Mouse (Mus musculus): Measurements from ENCODE around the gene Fahd2a. TPM values are rescaled to one million over a fixed set of nuclear protein-coding genes. Genes with fewer than 3 reads are reported as not detected.

Gene Fahd2a
- polyA plus RNA-seq, 1 experiment, result 16.1 TPM

DNA sequence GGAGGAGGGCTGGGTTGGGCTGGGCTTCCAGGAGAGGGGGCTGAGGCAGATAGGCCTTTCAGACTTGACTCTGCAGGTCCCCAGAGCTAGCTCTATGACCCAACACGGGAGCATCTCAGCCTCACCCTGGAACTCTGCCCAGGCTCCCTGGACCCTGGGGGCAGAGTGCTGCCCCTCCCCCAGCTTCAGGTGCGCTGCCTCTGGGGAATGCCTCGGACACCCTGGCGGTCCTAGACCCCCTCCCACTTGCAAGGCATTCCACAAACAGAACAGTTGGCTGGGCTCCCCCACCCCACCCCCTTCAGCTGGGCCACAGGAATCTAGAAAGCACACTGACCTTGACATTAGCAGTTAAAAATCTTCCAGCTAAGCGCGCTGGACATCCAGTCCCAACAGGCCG, 5.3 kb upstream of the Fahd2a start:
- H3K27ac ChIP-seq (ENCODE audit: insufficient read depth, low read length), result no peak overlapping the region
- no peak overlapping the region for H3K4me3 ChIP-seq (ENCODE audit: low read depth, low read length)
- H3K36me3 ChIP-seq (ENCODE audit: control insufficient read depth, insufficient read depth, low read length, poor library complexity, severe bottlenecking), result no peaks in the 10 kb centered on the region
- H3K9me3 ChIP-seq (replicated peaks; ENCODE audit: control insufficient read depth, insufficient read depth, low read length, poor library complexity, severe bottlenecking), result no peaks in the 10 kb centered on the region
- H3K4me1 ChIP-seq (ENCODE audit: control insufficient read depth, insufficient read depth, low read length), result peaks cover 3% of the 10 kb centered on the region
- no peak overlapping the region for H3K9ac ChIP-seq (ENCODE audit: low read depth, poor library complexity, severe bottlenecking)
- H3K27me3 ChIP-seq (ENCODE audit: control insufficient read depth, insufficient read depth, low read length, poor library complexity, severe bottlenecking), result no peaks in the 10 kb centered on the region
- peak; percentile 47; the same call in 1 of the 2 replicates for TF ChIP-seq EP300 (IDR thresholded peaks at IDR 0.05; ENCODE audit: insufficient read depth, low read depth, low read length)
- no peak for TF ChIP-seq CTCF (IDR thresholded peaks at IDR 0.05; ENCODE audit: low read depth, low read length)
- no peak for TF ChIP-seq POLR2A (IDR thresholded peaks at IDR 0.05; ENCODE audit: insufficient read depth, low read length)

DNA sequence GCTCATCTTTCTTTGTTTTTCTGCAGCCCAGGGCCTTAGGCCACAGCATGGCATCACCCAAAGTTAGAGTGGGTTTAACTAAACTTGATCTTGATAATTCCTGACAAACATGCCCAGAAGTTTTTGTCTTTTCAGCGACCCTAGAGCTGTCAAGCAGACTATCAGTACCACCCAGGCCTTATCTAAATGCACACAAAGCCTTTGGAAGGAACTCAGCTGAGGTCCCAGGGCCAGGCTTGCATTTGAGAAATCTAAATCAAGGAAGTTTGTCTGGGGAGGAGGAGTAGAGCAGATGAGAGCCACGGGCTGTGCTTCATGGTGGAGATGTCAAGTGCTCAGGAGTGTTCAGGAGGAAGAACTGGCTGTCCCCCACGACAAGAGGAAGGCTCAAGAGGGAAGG, 2.5 kb upstream of the Fahd2a start:
- Histone ChIP-seq H3K27ac (ENCODE audit: insufficient read depth, low read length) (no peak overlapping the region), H3K4me1 (ENCODE audit: control insufficient read depth, insufficient read depth, low read length) (peaks cover 3% of the 10 kb centered on the region), H3K27me3 (ENCODE audit: control insufficient read depth, insufficient read depth, low read length, poor library complexity, severe bottlenecking) (no peaks in the 10 kb centered on the region), H3K9ac (ENCODE audit: low read depth, poor library complexity, severe bottlenecking) (no peak overlapping the region), H3K4me3 (ENCODE audit: low read depth, low read length) (no peak overlapping the region), H3K9me3 (replicated peaks; ENCODE audit: control insufficient read depth, insufficient read depth, low read length, poor library complexity, severe bottlenecking) (no peaks in the 10 kb centered on the region), H3K36me3 (ENCODE audit: control insufficient read depth, insufficient read depth, low read length, poor library complexity, severe bottlenecking) (no peaks in the 10 kb centered on the region)
- TF ChIP-seq POLR2A (IDR thresholded peaks at IDR 0.05; ENCODE audit: insufficient read depth, low read length) (no peak), EP300 (IDR thresholded peaks at IDR 0.05; ENCODE audit: insufficient read depth, low read depth, low read length) (no peak), CTCF (IDR thresholded peaks at IDR 0.05; ENCODE audit: low read depth, low read length) (no peak)

DNA sequence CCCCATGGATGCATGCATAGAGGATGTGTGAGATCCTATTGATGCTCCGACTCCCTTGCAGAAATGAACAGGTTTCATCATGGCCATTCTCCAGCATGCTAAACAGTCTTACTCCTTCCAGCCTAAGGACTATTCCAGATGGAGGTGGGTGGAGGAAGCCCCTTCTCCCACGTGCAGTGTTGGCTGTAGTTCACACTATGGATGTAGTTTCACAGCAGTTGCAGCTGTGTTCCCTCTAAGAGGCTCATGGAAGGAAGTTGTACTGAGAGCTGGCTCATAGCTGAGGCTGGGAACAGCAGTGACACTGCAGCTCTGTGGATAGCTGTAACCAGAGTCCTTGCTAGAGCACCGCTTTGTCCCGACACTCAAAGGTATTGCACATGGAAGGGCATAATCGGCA, 6.7 kb downstream of the Fahd2a start:
- H3K4me3 ChIP-seq (ENCODE audit: low read depth, low read length), result no peak overlapping the region
- H3K27ac ChIP-seq (ENCODE audit: insufficient read depth, low read length), result no peak overlapping the region
- no peak for TF ChIP-seq CTCF (IDR thresholded peaks at IDR 0.05; ENCODE audit: low read depth, low read length)
- TF ChIP-seq POLR2A (IDR thresholded peaks at IDR 0.05; ENCODE audit: insufficient read depth, low read length), result no peak
- TF ChIP-seq EP300 (IDR thresholded peaks at IDR 0.05; ENCODE audit: insufficient read depth, low read depth, low read length), result no peak
- no peaks in the 10 kb centered on the region for H3K27me3 ChIP-seq (ENCODE audit: control insufficient read depth, insufficient read depth, low read length, poor library complexity, severe bottlenecking)
- no peaks in the 10 kb centered on the region for H3K4me1 ChIP-seq (ENCODE audit: control insufficient read depth, insufficient read depth, low read length)
- no peaks in the 10 kb centered on the region for H3K36me3 ChIP-seq (ENCODE audit: control insufficient read depth, insufficient read depth, low read length, poor library complexity, severe bottlenecking)
- H3K9me3 ChIP-seq (replicated peaks; ENCODE audit: control insufficient read depth, insufficient read depth, low read length, poor library complexity, severe bottlenecking), result no peaks in the 10 kb centered on the region
- no peak overlapping the region for H3K9ac ChIP-seq (ENCODE audit: low read depth, poor library complexity, severe bottlenecking)

- H3K36me3 ChIP-seq (ENCODE audit: control insufficient read depth, insufficient read depth, low read length, poor library complexity, severe bottlenecking), result no peaks in the 10 kb centered on the region
- no peak for TF ChIP-seq POLR2A (IDR thresholded peaks at IDR 0.05; ENCODE audit: insufficient read depth, low read length)
- TF ChIP-seq EP300 (IDR thresholded peaks at IDR 0.05; ENCODE audit: insufficient read depth, low read depth, low read length), result no peak
- TF ChIP-seq CTCF (IDR thresholded peaks at IDR 0.05; ENCODE audit: low read depth, low read length), result no peak
Observed at GRCm38 (mm10) chr2:127435554-127435953, 8.8 kb downstream of the Fahd2a start.

GRCm38 (mm10) chr2:127435135-127435534, 9.2 kb downstream of the Fahd2a start:
- Histone ChIP-seq H3K4me1 (ENCODE audit: control insufficient read depth, insufficient read depth, low read length) (no peaks in the 10 kb centered on the region), H3K36me3 (ENCODE audit: control insufficient read depth, insufficient read depth, low read length, poor library complexity, severe bottlenecking) (no peaks in the 10 kb centered on the region), H3K27ac (ENCODE audit: insufficient read depth, low read length) (no peak overlapping the region), H3K4me3 (ENCODE audit: low read depth, low read length) (no peak overlapping the region), H3K27me3 (ENCODE audit: control insufficient read depth, insufficient read depth, low read length, poor library complexity, severe bottlenecking) (no peaks in the 10 kb centered on the region), H3K9me3 (replicated peaks; ENCODE audit: control insufficient read depth, insufficient read depth, low read length, poor library complexity, severe bottlenecking) (no peaks in the 10 kb centered on the region), H3K9ac (ENCODE audit: low read depth, poor library complexity, severe bottlenecking) (no peak overlapping the region)
- TF ChIP-seq CTCF (IDR thresholded peaks at IDR 0.05; ENCODE audit: low read depth, low read length) (peak; percentile 69), EP300 (IDR thresholded peaks at IDR 0.05; ENCODE audit: insufficient read depth, low read depth, low read length) (no peak)

More at GRCm38 (mm10) chr2:127435554-127435953, 8.8 kb downstream of the Fahd2a start:
- Histone ChIP-seq H3K9me3 (replicated peaks; ENCODE audit: control insufficient read depth, insufficient read depth, low read length, poor library complexity, severe bottlenecking) (no peaks in the 10 kb centered on the region), H3K27ac (ENCODE audit: insufficient read depth, low read length) (no peak overlapping the region), H3K27me3 (ENCODE audit: control insufficient read depth, insufficient read depth, low read length, poor library complexity, severe bottlenecking) (no peaks in the 10 kb centered on the region), H3K4me1 (ENCODE audit: control insufficient read depth, insufficient read depth, low read length) (no peaks in the 10 kb centered on the region), H3K9ac (ENCODE audit: low read depth, poor library complexity, severe bottlenecking) (no peak overlapping the region), H3K4me3 (ENCODE audit: low read depth, low read length) (no peak overlapping the region)

GRCm38 (mm10) chr2:127433487-127434295, 10.7 kb downstream of the Fahd2a start:
- no peak for TF ChIP-seq POLR2A (IDR thresholded peaks at IDR 0.05; ENCODE audit: insufficient read depth, low read length)
- TF ChIP-seq EP300 (IDR thresholded peaks at IDR 0.05; ENCODE audit: insufficient read depth, low read depth, low read length), result no peak
- TF ChIP-seq CTCF (IDR thresholded peaks at IDR 0.05; ENCODE audit: low read depth, low read length), result no peak
- no peak overlapping the region for H3K9ac ChIP-seq (ENCODE audit: low read depth, poor library complexity, severe bottlenecking)
- H3K4me3 ChIP-seq (ENCODE audit: low read depth, low read length), result no peak overlapping the region
- H3K9me3 ChIP-seq (replicated peaks; ENCODE audit: control insufficient read depth, insufficient read depth, low read length, poor library complexity, severe bottlenecking), result no peaks in the 10 kb centered on the region
- H3K4me1 ChIP-seq (ENCODE audit: control insufficient read depth, insufficient read depth, low read length), result no peaks in the 10 kb centered on the region
- no peaks in the 10 kb centered on the region for H3K36me3 ChIP-seq (ENCODE audit: control insufficient read depth, insufficient read depth, low read length, poor library complexity, severe bottlenecking)
- no peaks in the 10 kb centered on the region for H3K27me3 ChIP-seq (ENCODE audit: control insufficient read depth, insufficient read depth, low read length, poor library complexity, severe bottlenecking)
- no peak overlapping the region for H3K27ac ChIP-seq (ENCODE audit: insufficient read depth, low read length)

Data from ES-Bruce4 (cell line).